Mouse (Mus musculus) midbrain, postnatal 0 days (tissue): ENCODE data around the gene Defb23. TPM values are rescaled to one million over a fixed set of nuclear protein-coding genes. Genes with fewer than 3 reads are reported as not detected.
"Not testable (repeated sequence)": the region's sequence is repeated elsewhere in the genome, so short reads cannot be mapped to it uniquely, and the experiment has no call there.

Experiments used
- ATAC-seq: fragments of 200-750 bp; cut with Nextera tagmentation; 2 replicates; pipeline ENCODE4 v1.8.0; 2017; ENCODE audit warnings: moderate number of reproducible peaks, mild to moderate bottlenecking, moderate TSS enrichment, moderate library complexity; ENCODE audit not compliant: low FRiP score
- DNase-seq: peaks from one replicate; pipeline ENCODE4 v3.0.0-alpha.2; 2015; ENCODE audit warnings: low spot score
- H3K27ac ChIP-seq: fragments of 300-500 bp; sonication (generic); 2 replicates; pipeline ENCODE4 v1.5.1; 2014; ENCODE audit warnings: low read depth, mild to moderate bottlenecking, low read length, mixed read lengths
- H3K27me3 ChIP-seq: fragments of 300-500 bp; sonication (generic); 2 replicates; pipeline ENCODE4 v1.6.1; 2014; ENCODE audit warnings: low read length, control low read depth, mixed read lengths; ENCODE audit not compliant: insufficient read depth
- H3K36me3 ChIP-seq: fragments of 300-500 bp; sonication (generic); 2 replicates; pipeline ENCODE4 v1.6.1; 2014; ENCODE audit warnings: low read length, control low read depth, mixed read lengths; ENCODE audit not compliant: insufficient read depth
- H3K4me1 ChIP-seq: fragments of 300-500 bp; sonication (generic); 2 replicates; pipeline ENCODE4 v1.6.1; 2014; ENCODE audit warnings: mild to moderate bottlenecking, control low read depth, antibody characterized with exemption, low read length, mixed read lengths; ENCODE audit not compliant: insufficient read depth
- H3K4me2 ChIP-seq: fragments of 300-500 bp; sonication (generic); 2 replicates; pipeline ENCODE4 v1.6.1; 2014; ENCODE audit warnings: low read depth, mild to moderate bottlenecking, low read length, mixed read lengths; ENCODE audit not compliant: poor library complexity, severe bottlenecking
- H3K4me3 ChIP-seq: fragments of 300-500 bp; sonication (generic); 2 replicates; pipeline ENCODE4 v1.5.1; 2014; ENCODE audit warnings: low read depth, mild to moderate bottlenecking, low read length, moderate library complexity
- H3K9ac ChIP-seq: fragments of 300-500 bp; sonication (generic); replicated peaks from 2 replicates; pipeline ENCODE4 v1.6.1; 2014; ENCODE audit warnings: mild to moderate bottlenecking, low read length, moderate library complexity, mixed read lengths; ENCODE audit not compliant: poor library complexity, severe bottlenecking
- H3K9me3 ChIP-seq: fragments of 300-500 bp; sonication (generic); 2 replicates; pipeline ENCODE4 v1.6.1; 2016; ENCODE audit warnings: low read length, control low read depth
- CTCF ChIP-seq: IDR thresholded peaks from 2 replicates; pipeline ENCODE4 v1.5.1; 2016; ENCODE audit warnings: antibody characterized with exemption, mild to moderate bottlenecking
- WGBS: fragments of 180-500 bp; shearing (Covaris S2); extraction: QIAGEN DNeasy Blood & Tissue Kit; methylation state at CpG from one replicate; pipeline ENCODE4 v1.1.7; 2014; 5-methylcytosine and 5-hydroxymethylcytosine counted together
- polyA plus RNA-seq: library from polyadenylated mRNA; unstranded; fragments of >200 nt; fragmentation: Nextera tagmentation; extraction: Ambion mirVana; gene quantifications from 2 replicates; pipeline ENCODE4 v1.2.1, GENCODE M21; 2015
- total RNA-seq: library from RNA; depleted of rRNA; stranded (reverse); fragments of >200 nt; gene quantifications from 2 replicates; pipeline ENCODE4 v1.2.3, GENCODE M21; 2014

The Defb23 gene
- total and polyA plus RNA-seq, 2 experiments from 2014 or later: not detected

DNA sequence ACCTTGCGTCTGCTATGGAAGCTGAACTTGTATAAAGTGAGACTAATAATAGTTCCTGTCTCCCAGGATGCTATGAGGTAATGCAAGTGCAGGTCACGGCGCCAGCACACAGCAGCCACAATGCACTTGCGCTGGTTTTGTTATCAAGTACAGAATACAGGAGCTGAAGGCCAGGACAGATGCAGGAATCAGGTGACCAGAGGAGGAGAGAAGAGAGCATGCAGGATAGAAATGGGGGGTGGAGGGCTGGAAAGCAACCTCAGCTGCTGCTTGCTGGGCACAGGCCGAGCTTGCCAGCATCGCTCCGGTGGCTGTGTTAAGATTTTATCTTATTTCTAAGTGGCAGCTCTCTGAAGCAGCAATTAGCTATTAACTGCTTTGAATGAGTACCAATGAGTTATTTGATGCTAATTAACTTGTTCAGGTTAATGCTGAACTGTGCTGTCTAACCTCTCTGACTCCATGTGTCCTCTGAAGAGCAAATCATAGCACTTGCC lies 28.0 kb downstream of the Defb23 start:
- DNase-seq: peak; percentile 40
- ATAC-seq: no peak
- Histone ChIP-seq H3K9ac (no peak overlapping the region), H3K9me3 (no peaks in the 10 kb centered on the region), H3K4me1 (0 out of 2 replicates have a peak, but pooled peaks cover 3% of the 10 kb centered on the region), H3K4me2 (no peak overlapping the region), H3K27ac (no peak overlapping the region), H3K27me3 (no peaks in the 10 kb centered on the region), H3K4me3 (no peak overlapping the region), H3K36me3 (no peaks in the 10 kb centered on the region)
- no peak for TF ChIP-seq CTCF
- 71% methylated on average over 7 of the region's 7 CpGs for WGBS

DNA sequence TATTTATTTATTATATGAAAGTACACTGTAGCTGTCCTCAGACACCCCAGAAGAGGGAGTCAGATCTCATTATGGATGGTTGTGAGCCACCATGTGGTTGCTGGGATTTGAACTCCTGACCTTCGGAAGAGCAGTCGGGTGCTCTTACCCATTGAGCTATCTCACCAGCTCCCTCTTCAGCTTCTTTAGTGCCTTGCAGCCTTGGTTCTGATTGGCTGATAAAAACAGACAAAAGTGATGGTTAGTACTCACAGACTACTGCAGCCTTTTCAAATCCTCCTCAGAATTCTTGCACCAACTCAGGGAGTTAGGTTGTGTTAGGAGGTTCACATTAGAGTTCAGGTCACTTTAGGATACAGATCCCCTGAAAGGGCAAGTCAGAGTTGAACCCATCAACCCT lies 35.9 kb downstream of the Defb23 start:
- H3K27me3 ChIP-seq, H3K4me3 ChIP-seq, DNase-seq, H3K27ac ChIP-seq, H3K9ac ChIP-seq, H3K9me3 ChIP-seq, ATAC-seq, H3K36me3 ChIP-seq, H3K4me1 ChIP-seq, H3K4me2 ChIP-seq: not testable (repeated sequence)
- TF ChIP-seq CTCF: peak; percentile 26
- 96% methylated on average over 2 of the region's 2 CpGs for WGBS

GRCm38 (mm10) chr2:152427493-152427892 lies 36.9 kb downstream of the Defb23 start:
- peak overlapping the region; percentile 38 for H3K4me2 ChIP-seq
- H3K4me1 ChIP-seq: peaks cover 4% of the 10 kb centered on the region; the same call in 1 of the 2 replicates
- peak overlapping the region; percentile 38; the same call in 1 of the 2 replicates for H3K27ac ChIP-seq
- peak overlapping the region; percentile 7; the same call in 1 of the 2 replicates for H3K4me3 ChIP-seq
- H3K27me3 ChIP-seq: no peaks in the 10 kb centered on the region
- DNase-seq (no peak), ATAC-seq (no peak)
- H3K9ac ChIP-seq: no peak overlapping the region
- no peaks in the 10 kb centered on the region for H3K9me3 ChIP-seq
- TF ChIP-seq CTCF: no peak
- WGBS: 4% methylated on average over 12 of the region's 12 CpGs
- no peaks in the 10 kb centered on the region for H3K36me3 ChIP-seq

- Histone ChIP-seq H3K27me3 (no peaks in the 10 kb centered on the region), H3K4me2 (peak overlapping the region; percentile 78), H3K4me3 (no peak overlapping the region; the same call in 1 of the 2 replicates), H3K9me3 (no peaks in the 10 kb centered on the region), H3K27ac (0 out of 2 replicates have a peak overlapping the region, but pooled peaks have one; percentile 96), H3K36me3 (no peaks in the 10 kb centered on the region), H3K9ac (no peak overlapping the region), H3K4me1 (peaks cover 8% of the 10 kb centered on the region; the same call in 1 of the 2 replicates)
- ATAC-seq (no peak), DNase-seq (no peak)
- TF ChIP-seq CTCF: no peak
- over 99% methylated on average over 3 of the region's 3 CpGs for WGBS
Observed at GRCm38 (mm10) chr2:152415786-152416185, 48.6 kb downstream of the Defb23 start.

GRCm38 (mm10) chr2:152415287-152415686 lies 49.1 kb downstream of the Defb23 start, which contains the start of gene 6820408C15Rik:
TSS of gene 6820408C15Rik (plus strand) at chr2:152415587.
- peak within 1 kb of the TSS; percentile 78 for H3K4me2 ChIP-seq
- TF ChIP-seq CTCF: no peak
- no peaks in the 10 kb centered on the region for H3K9me3 ChIP-seq
- peak within 1 kb of the TSS; percentile 90 for H3K9ac ChIP-seq
- WGBS: 30% methylated on average over 4 of the region's 4 CpGs
- ATAC-seq (no peak), DNase-seq (no peak)
- H3K4me1 ChIP-seq: peaks cover 11% of the 10 kb centered on the region; the same call in 1 of the 2 replicates
- peak within 1 kb of the TSS; percentile 96 for H3K27ac ChIP-seq
- no peaks in the 10 kb centered on the region for H3K36me3 ChIP-seq
- H3K27me3 ChIP-seq: no peaks in the 10 kb centered on the region
- peak within 1 kb of the TSS; percentile 69 for H3K4me3 ChIP-seq

DNA sequence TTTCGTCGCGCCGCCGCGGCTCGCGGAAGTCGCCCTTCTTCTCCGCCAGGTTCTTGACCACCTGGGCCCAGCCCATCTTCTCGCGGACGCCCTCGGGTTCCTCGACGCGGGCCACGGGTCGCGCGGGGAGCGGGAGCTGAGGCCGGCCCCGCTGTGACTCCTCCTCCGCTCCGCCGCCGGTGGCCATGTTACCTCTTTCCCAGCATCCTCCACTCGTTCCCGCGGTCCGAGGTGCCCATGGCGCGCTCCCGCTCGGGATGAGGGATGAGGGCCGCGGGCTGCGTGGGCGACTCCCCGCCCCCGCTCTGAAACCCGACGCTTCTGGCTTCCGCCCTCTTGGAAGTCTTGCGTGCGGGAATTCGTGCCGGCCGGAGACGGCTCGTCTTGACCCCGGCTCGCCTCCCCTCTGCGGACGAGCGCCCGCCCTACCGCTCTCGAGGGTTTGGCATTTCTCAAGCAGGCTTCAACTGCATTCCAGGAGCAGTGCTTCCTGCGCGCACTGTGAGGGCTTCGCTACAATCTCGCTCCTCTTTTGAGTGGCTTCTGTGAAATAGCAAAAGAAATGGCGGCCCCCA lies 49.7 kb downstream of the Defb23 start, which contains the start of gene Zcchc3:
Zcchc3 (minus strand) TSS at position 437 of the 575 bp plus-strand sequence.
- Histone ChIP-seq H3K4me1 (peaks cover 11% of the 10 kb centered on the region; the same call in 1 of the 2 replicates), H3K36me3 (no peaks in the 10 kb centered on the region)
- peak; percentile 85 for ATAC-seq

More for the DNA sequence above, 49.7 kb downstream of the Defb23 start, which contains the start of gene Zcchc3:
- Histone ChIP-seq H3K27me3 (no peaks in the 10 kb centered on the region), H3K9me3 (no peaks in the 10 kb centered on the region), H3K9ac (peak within 1 kb of the TSS; percentile 90), H3K27ac (peak within 1 kb of the TSS; percentile 96), H3K4me3 (peak within 1 kb of the TSS; percentile 69), H3K4me2 (peak within 1 kb of the TSS; percentile 78)
- no peak for TF ChIP-seq CTCF
- under 1% methylated on average over 60 of the region's 65 CpGs for WGBS
- DNase-seq: peak; percentile 92
